Mouse (Mus musculus) heart, embryonic 12.5 days (tissue): ENCODE data around the gene Slco3a1. TPM values are rescaled to one million over a fixed set of nuclear protein-coding genes. Genes with fewer than 3 reads are reported as not detected.

Experiments used
- ATAC-seq: fragments of 200-750 bp; cut with Nextera tagmentation; 2 replicates; pipeline ENCODE4 v1.8.0; 2017; ENCODE audit warnings: moderate TSS enrichment, moderate library complexity; ENCODE audit not compliant: insufficient number of reproducible peaks, low FRiP score
- H3K27ac ChIP-seq: fragments of 300-500 bp; sonication (generic); 2 replicates; pipeline ENCODE4 v1.5.1; 2016; ENCODE audit warnings: mild to moderate bottlenecking, moderate library complexity; ENCODE audit not compliant: poor library complexity, severe bottlenecking
- H3K27me3 ChIP-seq: fragments of 300-500 bp; sonication (generic); replicated peaks from 2 replicates; pipeline ENCODE4 v1.6.1; 2016; ENCODE audit warnings: mild to moderate bottlenecking, moderate library complexity
- H3K36me3 ChIP-seq: fragments of 300-500 bp; sonication (generic); 2 replicates; pipeline ENCODE4 v1.6.1; 2016; ENCODE audit warnings: mild to moderate bottlenecking, moderate library complexity
- H3K4me1 ChIP-seq: fragments of 300-500 bp; sonication (generic); replicated peaks from 2 replicates; pipeline ENCODE4 v1.6.1; 2016; ENCODE audit warnings: mild to moderate bottlenecking
- H3K4me2 ChIP-seq: fragments of 300-500 bp; sonication (generic); 2 replicates; pipeline ENCODE4 v1.6.1; 2016; ENCODE audit warnings: mild to moderate bottlenecking, moderate library complexity
- H3K4me3 ChIP-seq: fragments of 300-500 bp; sonication (generic); 2 replicates; pipeline ENCODE4 v1.5.1; 2016; ENCODE audit warnings: mild to moderate bottlenecking
- H3K9ac ChIP-seq: fragments of 300-500 bp; sonication (generic); 2 replicates; pipeline ENCODE4 v1.6.1; 2016; ENCODE audit warnings: mild to moderate bottlenecking, moderate library complexity
- H3K9me3 ChIP-seq: fragments of 300-500 bp; sonication (generic); replicated peaks from 2 replicates; pipeline ENCODE4 v1.6.1; 2016; ENCODE audit warnings: mild to moderate bottlenecking, moderate library complexity
- WGBS: fragments of 180-500 bp; shearing (Covaris S2); methylation state at CpG from one replicate; pipeline ENCODE4 v1.1.7; 2016; 5-methylcytosine and 5-hydroxymethylcytosine counted together
- polyA plus RNA-seq: library from polyadenylated mRNA; unstranded; fragments of >200 nt; fragmentation: Nextera tagmentation; extraction: Ambion mirVana; gene quantifications from 2 replicates; pipeline ENCODE4 v1.2.1, GENCODE M21; 2016

The Slco3a1 gene
- polyA plus RNA-seq, 1 experiment from 2014 or later, result 29.8 TPM

DNA sequence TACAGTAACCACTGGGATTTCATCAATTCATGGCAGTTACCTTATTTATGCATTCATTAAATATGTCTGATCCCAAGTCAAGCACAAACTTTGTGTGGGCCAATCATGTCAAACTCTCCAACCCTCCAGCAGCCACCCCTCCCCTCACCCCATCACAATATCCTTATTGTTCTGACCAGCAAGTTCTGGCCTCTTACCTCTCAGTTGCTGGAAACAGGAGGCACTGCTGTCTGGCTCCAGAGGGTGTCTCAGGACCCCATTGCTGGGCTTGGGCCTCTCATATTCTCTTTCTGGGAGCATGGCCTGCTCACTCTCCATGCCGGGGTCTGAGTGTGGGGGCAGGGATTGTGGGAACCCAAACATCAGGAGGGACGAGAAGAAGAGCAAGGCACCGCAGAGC is 208.1 kb downstream of the Slco3a1 start:
- Histone ChIP-seq H3K27me3 (no peaks in the 10 kb centered on the region), H3K9ac (no peak overlapping the region), H3K4me1 (peaks cover 5% of the 10 kb centered on the region), H3K4me2 (no peak overlapping the region), H3K36me3 (peaks cover 6% of the 10 kb centered on the region; the same call in 1 of the 2 replicates), H3K9me3 (no peaks in the 10 kb centered on the region), H3K27ac (no peak overlapping the region), H3K4me3 (no peak overlapping the region)
- whole genome bisulfite sequencing, result 78% methylated on average over 3 of the region's 3 CpGs
- no peak for ATAC-seq

DNA sequence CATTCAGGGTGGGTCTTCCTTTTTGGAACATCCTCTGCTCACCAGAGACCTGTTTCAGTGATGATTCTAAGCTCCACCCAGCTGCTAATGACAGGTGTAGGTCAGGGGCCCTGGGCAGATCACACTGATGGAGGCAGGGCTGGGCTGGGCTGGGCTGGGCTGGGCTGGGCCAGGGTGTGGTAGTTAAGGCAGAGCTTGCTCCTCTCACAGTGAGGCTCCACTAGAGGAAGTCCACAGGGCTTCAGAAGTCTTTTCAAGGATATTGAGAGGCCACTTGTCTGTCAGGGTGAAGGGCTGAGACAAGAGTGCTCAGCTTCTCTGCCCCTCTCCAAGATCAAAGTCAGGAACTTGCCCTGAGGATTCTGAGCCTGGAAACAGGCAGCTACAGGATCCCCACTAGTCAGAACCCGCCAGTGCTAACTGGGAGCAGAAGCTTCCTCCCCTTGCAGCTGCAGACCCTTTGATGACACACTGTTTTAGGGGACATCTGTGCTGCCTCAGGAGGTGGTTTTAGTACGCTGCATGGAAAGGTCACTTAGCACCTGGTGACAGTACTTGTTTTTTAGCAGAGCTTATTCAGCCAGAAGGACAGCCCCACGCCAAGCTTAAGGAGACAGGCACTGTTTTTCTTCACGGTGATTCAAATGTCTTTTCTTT is 213.3 kb downstream of the Slco3a1 start:
- no peak for ATAC-seq
- Histone ChIP-seq H3K4me2 (no peak overlapping the region), H3K27ac (no peak overlapping the region), H3K4me3 (no peak overlapping the region), H3K4me1 (peaks cover 8% of the 10 kb centered on the region), H3K36me3 (0 out of 2 replicates have a peak, but pooled peaks cover 3% of the 10 kb centered on the region), H3K9me3 (no peaks in the 10 kb centered on the region), H3K9ac (no peak overlapping the region), H3K27me3 (no peaks in the 10 kb centered on the region)
- WGBS, result 41% methylated on average over 4 of the region's 4 CpGs

DNA sequence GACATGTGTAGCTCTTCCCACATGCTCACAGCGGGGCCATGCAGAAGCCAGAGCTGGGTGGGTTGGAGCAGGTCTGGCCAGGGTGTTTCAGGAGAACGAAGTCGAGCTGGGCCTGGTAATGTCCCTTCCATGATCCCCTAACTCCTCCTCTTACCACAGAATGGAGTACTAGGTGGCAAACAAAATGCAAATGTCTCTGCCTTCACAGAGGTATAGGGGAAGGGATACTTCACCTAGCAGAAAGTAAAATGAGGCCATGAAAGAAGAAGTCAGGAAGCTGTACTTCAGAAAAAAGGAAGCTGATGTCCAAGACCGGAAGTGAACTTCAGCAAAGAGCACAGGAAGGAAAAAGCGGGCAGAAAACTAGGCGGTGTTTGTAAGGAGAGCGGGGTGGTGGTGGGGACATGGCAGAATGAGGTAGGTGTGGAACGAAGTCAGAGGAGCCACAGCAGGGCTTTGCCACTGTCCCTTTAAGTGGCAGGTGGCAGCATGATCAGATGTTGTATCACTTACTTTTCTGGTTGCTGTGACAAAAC is 214.1 kb downstream of the Slco3a1 start:
- no peak overlapping the region for H3K27ac ChIP-seq
- H3K9ac ChIP-seq, result no peak overlapping the region
- 80% methylated on average over 8 of the region's 8 CpGs for WGBS

DNA sequence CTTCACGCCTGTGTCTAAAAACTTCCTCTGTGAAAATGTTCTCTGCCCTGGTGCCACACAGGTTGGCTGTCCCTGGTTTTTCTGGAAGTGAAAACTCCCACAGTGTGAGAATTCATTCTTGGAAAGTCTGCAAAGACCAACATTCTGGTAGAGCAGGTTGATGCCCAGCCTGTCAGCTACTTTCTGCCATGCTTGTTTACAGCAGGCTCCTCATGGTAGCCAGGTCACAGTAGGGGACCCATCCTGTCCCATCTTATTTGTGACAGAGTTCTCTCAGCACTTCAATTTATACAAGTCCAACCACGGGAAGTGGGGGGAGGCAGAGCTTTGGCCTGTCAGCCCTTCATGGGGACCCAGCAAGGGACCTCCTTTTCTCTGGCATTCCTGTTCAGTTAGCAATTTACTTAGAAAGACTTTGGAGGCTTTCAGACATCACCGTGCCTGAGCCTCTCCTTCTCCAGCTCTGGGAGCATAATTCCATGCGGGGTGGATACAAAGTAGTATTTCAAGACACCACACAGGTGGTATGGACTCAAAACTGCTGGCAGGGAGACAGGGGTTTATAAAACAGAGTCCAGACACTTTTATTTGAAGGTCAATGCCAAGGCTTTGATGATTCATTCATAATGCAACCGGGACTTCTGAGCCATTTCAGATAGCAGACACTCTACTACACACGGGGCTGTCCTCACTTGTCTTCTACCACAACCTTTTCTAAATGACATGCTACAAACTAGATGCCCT is 216.7 kb downstream of the Slco3a1 start:
- Histone ChIP-seq H3K4me2 (no peak overlapping the region), H3K9ac (no peak overlapping the region), H3K4me1 (peaks cover 8% of the 10 kb centered on the region), H3K9me3 (no peaks in the 10 kb centered on the region), H3K4me3 (no peak overlapping the region), H3K36me3 (no peaks in the 10 kb centered on the region), H3K27ac (no peak overlapping the region), H3K27me3 (no peaks in the 10 kb centered on the region)
- ATAC-seq, result no peak
- WGBS, result 71% methylated on average over 6 of the region's 6 CpGs

More for the DNA sequence above, 214.1 kb downstream of the Slco3a1 start:
- no peaks in the 10 kb centered on the region for H3K36me3 ChIP-seq
- no peak overlapping the region for H3K4me2 ChIP-seq
- no peak overlapping the region for H3K4me3 ChIP-seq
- ATAC-seq, result no peak
- H3K4me1 ChIP-seq, result peaks cover 8% of the 10 kb centered on the region
- H3K9me3 ChIP-seq, result no peaks in the 10 kb centered on the region
- no peaks in the 10 kb centered on the region for H3K27me3 ChIP-seq

DNA sequence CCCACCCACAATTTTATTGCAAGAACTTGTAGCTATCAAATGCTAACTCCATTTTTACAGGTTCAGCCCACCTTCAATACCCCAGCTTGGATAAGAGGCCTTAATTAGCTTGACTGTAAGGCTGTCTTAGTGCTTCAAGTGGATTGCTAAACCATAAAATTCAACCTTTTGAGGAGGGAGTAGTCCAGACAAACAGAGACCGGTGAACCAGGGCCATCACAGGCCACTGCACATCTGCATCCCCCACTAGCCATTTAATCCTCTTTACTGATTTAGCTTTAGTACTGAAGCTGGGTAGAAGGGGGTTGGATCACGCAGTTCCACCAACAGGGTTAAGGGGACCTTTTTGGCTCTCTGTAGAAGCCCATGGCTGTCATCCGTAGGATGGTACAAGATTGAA is 222.3 kb downstream of the Slco3a1 start:
- Histone ChIP-seq H3K27me3 (no peaks in the 10 kb centered on the region), H3K9ac (no peak overlapping the region), H3K36me3 (peaks cover 4% of the 10 kb centered on the region), H3K4me3 (no peak overlapping the region), H3K9me3 (no peaks in the 10 kb centered on the region), H3K4me2 (no peak overlapping the region), H3K4me1 (no peaks in the 10 kb centered on the region), H3K27ac (no peak overlapping the region)
- no peak for ATAC-seq
- WGBS, result 89% methylated on average over 3 of the region's 3 CpGs

DNA sequence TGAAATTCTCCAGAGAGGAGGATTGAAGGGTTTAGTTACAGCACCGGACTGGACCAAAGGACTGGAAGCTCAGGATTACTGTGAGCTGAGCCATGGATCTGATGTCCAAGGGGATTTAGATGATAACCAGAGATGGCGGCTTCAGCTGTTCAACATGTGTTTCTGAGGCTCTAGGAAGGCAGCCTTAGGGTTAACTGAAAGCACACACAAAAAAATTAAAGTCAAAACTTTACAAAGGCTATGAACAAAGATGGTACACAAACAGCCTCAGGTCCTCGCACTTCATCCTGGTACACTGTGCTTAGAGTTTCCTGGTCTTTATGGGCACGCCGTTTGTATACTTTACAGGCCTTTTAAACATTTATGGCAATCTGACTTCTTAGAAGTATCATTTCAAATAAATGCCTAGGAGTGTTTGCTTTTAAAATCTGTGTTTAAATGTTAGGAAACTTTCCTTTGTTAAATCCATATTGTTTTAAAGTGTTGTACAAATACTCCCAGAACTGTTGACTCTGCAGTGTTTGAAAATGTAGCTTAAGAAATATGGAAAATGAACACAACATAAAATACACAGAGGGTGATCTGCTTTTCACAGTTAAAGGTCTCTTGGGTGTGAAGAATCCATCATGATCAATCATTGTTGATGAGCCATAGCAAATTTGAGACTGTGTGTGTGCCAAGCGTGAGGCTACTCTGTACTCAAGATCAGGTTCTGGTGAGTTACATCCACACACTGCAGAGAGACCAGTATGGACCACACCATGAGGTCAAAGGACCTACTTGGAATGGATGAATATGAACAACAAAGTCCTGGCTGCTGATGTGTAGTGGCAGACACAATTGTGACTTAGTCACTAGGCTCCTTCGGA is 223.5 kb downstream of the Slco3a1 start:
- Histone ChIP-seq H3K4me3 (no peak overlapping the region), H3K9me3 (no peaks in the 10 kb centered on the region), H3K9ac (no peak overlapping the region), H3K36me3 (peaks cover 4% of the 10 kb centered on the region), H3K27me3 (no peaks in the 10 kb centered on the region), H3K27ac (no peak overlapping the region), H3K4me1 (no peaks in the 10 kb centered on the region), H3K4me2 (no peak overlapping the region)
- ATAC-seq, result no peak
- WGBS, result 77% methylated on average over 7 of the region's 7 CpGs

DNA sequence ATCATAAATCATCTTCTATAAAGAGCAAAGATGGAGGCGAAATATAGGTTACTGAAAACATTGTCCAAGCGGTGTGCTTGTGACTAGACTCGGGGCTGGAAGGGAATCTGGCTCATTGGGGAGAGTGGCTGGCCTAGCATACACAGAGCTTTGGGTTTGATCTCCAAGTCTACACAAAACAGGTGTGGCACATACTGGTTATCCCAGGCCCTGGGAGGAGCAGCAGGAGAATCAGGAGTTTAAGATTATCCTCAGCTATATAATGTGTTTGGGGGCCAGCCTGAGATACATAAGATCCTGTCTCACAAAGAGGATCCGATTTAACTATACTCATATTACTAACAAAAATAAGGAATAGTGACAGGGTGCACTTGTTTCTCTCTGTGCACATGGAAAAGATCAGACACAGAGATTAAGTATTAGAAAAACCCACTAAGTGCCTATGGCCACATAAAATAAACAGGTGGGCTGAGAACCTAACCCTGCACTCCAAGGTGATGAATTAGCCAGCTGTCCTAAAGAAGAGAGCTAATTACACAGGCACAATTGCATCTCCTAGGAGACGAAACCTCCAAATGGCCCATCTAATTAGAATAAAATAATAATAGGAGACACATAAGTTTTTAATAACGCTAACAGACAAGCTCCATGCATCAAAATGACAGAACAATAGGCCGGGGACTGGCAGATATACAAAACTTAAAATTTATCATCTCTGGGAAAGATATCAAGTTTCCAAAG is 224.3 kb downstream of the Slco3a1 start:
- H3K9ac ChIP-seq, result no peak overlapping the region
- peaks cover 4% of the 10 kb centered on the region for H3K36me3 ChIP-seq
- H3K9me3 ChIP-seq, result no peaks in the 10 kb centered on the region
- WGBS, result 84% methylated on average over 7 of the region's 7 CpGs
- no peak overlapping the region for H3K4me3 ChIP-seq
- no peak overlapping the region for H3K27ac ChIP-seq
- no peaks in the 10 kb centered on the region for H3K4me1 ChIP-seq
- H3K27me3 ChIP-seq, result no peaks in the 10 kb centered on the region
- no peak overlapping the region for H3K4me2 ChIP-seq
- ATAC-seq, result no peak

DNA sequence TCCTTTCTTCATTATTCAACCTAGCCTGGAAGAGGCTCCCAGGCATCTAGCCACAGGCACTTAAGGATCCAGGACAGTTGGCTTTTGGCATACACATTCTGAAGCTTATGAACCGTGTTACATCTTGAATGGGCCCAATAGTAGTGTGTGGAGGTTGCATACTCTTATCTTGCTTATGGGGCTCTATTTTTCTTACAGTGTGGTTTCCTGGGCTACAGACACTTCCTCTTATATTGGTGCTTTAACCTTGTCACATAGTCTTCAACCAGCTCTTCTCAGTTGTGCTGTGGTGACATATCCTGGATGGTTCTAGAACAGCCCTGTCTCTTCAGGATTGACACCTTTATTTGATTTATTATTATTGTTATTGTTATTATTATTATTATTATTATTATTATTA is 225.6 kb downstream of the Slco3a1 start:
- 70% methylated on average over 1 of the region's 1 CpGs for whole genome bisulfite sequencing
- Histone ChIP-seq H3K4me3 (no peak overlapping the region), H3K9ac (no peak overlapping the region), H3K36me3 (peaks cover 4% of the 10 kb centered on the region), H3K27me3 (no peaks in the 10 kb centered on the region), H3K9me3 (no peaks in the 10 kb centered on the region), H3K4me1 (peaks cover 1% of the 10 kb centered on the region; the same call in 1 of the 2 replicates), H3K4me2 (no peak overlapping the region), H3K27ac (no peak overlapping the region)
- no peak for ATAC-seq

DNA sequence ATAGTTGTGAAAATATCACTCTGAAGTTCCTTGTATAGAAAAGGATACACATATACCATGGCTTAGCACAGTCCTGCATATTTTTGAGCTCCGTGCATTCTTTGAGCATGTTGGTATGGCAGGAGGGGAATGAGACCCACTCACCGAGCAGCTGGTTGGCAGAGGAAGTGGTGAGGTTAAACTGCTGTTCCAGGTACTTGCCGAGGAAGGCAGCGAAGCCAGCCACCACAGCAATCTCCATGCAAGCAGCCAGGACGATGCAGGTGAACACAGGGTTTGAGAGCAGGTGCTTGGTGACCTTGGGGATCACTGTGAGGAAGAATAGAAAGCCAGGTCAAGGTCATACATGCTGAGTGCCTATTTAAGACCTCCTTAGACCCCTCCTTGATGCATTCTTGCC is 226.9 kb downstream of the Slco3a1 start:
- H3K27ac ChIP-seq, result no peak overlapping the region
- 83% methylated on average over 5 of the region's 5 CpGs for WGBS
- no peak overlapping the region for H3K4me3 ChIP-seq
- H3K9me3 ChIP-seq, result no peaks in the 10 kb centered on the region
- H3K4me1 ChIP-seq, result peaks cover 8% of the 10 kb centered on the region
- no peak overlapping the region for H3K4me2 ChIP-seq
- H3K36me3 ChIP-seq, result peaks cover 4% of the 10 kb centered on the region
- H3K9ac ChIP-seq, result no peak overlapping the region
- no peaks in the 10 kb centered on the region for H3K27me3 ChIP-seq
- ATAC-seq, result no peak

DNA sequence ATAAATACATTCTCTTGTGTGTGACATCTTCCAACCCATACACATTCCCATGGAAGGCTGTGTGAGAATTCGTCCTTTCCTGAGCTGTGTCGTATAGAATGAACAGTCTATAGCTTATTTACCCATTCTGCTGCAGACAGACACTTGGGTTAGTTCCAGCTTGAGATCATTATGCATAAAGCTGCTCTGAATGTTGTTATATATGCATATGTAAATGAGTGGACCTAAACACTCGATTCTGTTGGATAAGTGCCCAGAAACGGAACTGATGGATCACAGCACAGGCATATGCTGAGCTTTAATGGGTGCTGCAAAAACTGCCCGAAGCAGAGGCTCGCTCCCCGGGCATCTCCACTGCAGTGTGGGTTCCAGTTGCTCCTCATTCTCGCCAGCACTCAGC is 229.5 kb downstream of the Slco3a1 start:
- Histone ChIP-seq H3K27me3 (no peaks in the 10 kb centered on the region), H3K4me2 (no peak overlapping the region), H3K9ac (no peak overlapping the region), H3K9me3 (no peaks in the 10 kb centered on the region), H3K4me1 (peaks cover 8% of the 10 kb centered on the region), H3K4me3 (no peak overlapping the region), H3K27ac (no peak overlapping the region), H3K36me3 (peaks cover 8% of the 10 kb centered on the region)
- WGBS, result 81% methylated on average over 8 of the region's 8 CpGs
- no peak for ATAC-seq
